Mouse (Mus musculus): Measurements from ENCODE around the gene Neu2.

The Neu2 gene

GRCm38 (mm10) chr1:87620693-87621092 is 111.0 kb downstream of the Neu2 start:
- no peak for DNase-seq

GRCm38 (mm10) chr1:87621146-87621857 is 111.6 kb downstream of the Neu2 start:
- DNase-seq: no peak

- no peak for DNase-seq
Measured at GRCm38 (mm10) chr1:87621858-87622279, 112.2 kb downstream of the Neu2 start.

- no peak for DNase-seq
Measured at GRCm38 (mm10) chr1:87623977-87624666, 114.4 kb downstream of the Neu2 start.

GRCm38 (mm10) chr1:87624826-87625225 is 115.1 kb downstream of the Neu2 start:
- no peak for DNase-seq

- no peak for DNase-seq
Measured at GRCm38 (mm10) chr1:87625254-87626025, 115.8 kb downstream of the Neu2 start.

- DNase-seq: no peak
Measured at GRCm38 (mm10) chr1:87626344-87626743, 116.7 kb downstream of the Neu2 start.

GRCm38 (mm10) chr1:87628085-87628484 is 118.4 kb downstream of the Neu2 start:
- no peak for DNase-seq

- DNase-seq: no peak
Measured at GRCm38 (mm10) chr1:87631584-87631983, 121.9 kb downstream of the Neu2 start.

- DNase-seq: no peak
Measured at GRCm38 (mm10) chr1:87632163-87632562, 122.5 kb downstream of the Neu2 start.

- no peak for DNase-seq
Measured at GRCm38 (mm10) chr1:87636716-87637117, 127.0 kb downstream of the Neu2 start.

GRCm38 (mm10) chr1:87637121-87637877 is 127.6 kb downstream of the Neu2 start:
- no peak for DNase-seq

GRCm38 (mm10) chr1:87637878-87638600 is 128.3 kb downstream of the Neu2 start:
- DNase-seq: no peak

- DNase-seq: no peak
Measured at GRCm38 (mm10) chr1:87639724-87640123, 130.0 kb downstream of the Neu2 start.

- no peak for DNase-seq
Measured at GRCm38 (mm10) chr1:87640165-87640661, 130.5 kb downstream of the Neu2 start.

- DNase-seq: no peak
Measured at GRCm38 (mm10) chr1:87643016-87643415, 133.3 kb downstream of the Neu2 start.

GRCm38 (mm10) chr1:87645041-87645440 is 135.4 kb downstream of the Neu2 start:
- DNase-seq: no peak

- DNase-seq: no peak
Measured at GRCm38 (mm10) chr1:87645748-87646147, 136.1 kb downstream of the Neu2 start.

Data from cerebellum, postnatal 36 days (tissue).